Mouse (Mus musculus): ENCODE results near the gene Frem3.

Frem3 gene

GRCm38 (mm10) chr8:80610549-80611440, at the start of gene Frem3:
TSS of gene Frem3 (plus strand) at chr8:80611080.
- peak; percentile 31 for DNase-seq (ENCODE audit: low spot score)

DNA sequence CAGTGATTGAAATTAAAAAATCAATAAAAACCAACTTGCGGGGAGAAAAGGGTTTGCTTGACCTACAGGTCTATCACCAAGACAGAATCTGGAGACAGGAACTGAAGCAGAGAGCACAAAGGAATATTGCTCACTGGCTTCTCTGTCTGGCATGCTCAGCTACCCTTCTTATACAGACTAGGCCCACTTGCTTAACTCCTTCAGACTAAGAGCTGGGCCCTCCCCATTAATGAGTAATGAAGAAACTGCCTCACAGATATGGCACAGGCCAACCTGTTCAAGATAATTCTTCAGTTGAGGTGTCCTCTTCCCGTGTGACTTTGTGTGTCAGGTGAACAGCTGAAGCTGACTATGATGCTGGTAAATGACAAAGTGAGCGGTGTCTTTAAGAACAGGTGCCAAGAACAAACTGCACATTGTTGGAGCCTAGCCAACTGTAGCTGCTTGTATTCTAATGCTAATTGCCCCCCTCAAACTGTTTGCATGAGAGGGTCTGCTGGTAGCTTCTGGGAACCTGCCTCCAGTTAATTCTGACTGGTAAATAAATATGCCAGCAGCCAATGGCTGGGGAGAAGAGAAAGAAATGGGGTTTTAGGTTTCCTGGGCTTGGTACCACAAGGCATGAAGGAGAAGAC, 46.6 kb upstream of the Frem3 start:
- DNase-seq (ENCODE audit: low spot score) = no peak

DNA sequence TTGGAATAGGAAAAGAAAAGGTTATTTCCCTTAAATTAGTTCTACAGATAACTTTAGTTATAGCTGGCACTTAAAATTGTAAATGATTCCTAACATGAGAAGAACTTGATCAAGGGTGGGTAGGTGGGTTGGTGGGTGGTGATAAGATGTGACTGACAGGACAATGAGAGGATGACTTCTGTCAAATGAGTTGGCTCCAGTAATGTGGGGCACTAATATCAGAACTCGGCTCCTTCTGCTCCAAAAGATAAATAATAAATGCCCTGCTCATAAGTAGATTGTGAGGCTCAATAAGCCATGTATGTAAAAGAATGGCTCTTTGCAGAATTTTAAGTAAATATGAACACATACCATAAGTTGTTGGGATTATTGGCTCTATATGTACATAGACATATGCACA, 43.4 kb upstream of the Frem3 start:
- DNase-seq (ENCODE audit: low spot score) = no peak

GRCm38 (mm10) chr8:80568243-80568995, 42.5 kb upstream of the Frem3 start:
- DNase-seq (ENCODE audit: low spot score) = peak; percentile 13

- DNase-seq (ENCODE audit: low spot score) = peak; percentile 35
Observed at GRCm38 (mm10) chr8:80572417-80573061, 38.3 kb upstream of the Frem3 start.

GRCm38 (mm10) chr8:80577126-80577525, 33.8 kb upstream of the Frem3 start:
- no peak for DNase-seq (ENCODE audit: low spot score)

DNA sequence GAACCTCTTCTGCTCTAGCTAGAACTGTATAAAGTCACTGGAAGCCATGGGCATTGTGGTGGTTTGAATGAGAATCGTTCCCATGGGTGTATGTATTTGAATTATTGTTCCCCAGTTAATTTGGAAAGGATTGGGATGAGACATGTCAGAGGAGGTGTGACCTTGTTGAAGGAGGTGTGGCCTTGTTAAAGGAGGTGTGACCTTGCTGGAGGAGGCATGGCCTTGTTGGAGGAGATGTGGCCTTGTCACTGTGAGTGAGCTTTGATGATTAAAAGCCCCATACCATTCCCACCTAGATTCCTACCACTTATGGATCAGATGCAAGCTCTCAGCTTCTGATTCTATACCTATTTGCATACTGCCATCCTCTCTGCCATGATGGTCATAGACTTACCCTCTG, 31.8 kb upstream of the Frem3 start:
- no peak for DNase-seq (ENCODE audit: low spot score)

- no peak for DNase-seq (ENCODE audit: low spot score)
Observed at GRCm38 (mm10) chr8:80592626-80593025, 18.3 kb upstream of the Frem3 start.

DNA sequence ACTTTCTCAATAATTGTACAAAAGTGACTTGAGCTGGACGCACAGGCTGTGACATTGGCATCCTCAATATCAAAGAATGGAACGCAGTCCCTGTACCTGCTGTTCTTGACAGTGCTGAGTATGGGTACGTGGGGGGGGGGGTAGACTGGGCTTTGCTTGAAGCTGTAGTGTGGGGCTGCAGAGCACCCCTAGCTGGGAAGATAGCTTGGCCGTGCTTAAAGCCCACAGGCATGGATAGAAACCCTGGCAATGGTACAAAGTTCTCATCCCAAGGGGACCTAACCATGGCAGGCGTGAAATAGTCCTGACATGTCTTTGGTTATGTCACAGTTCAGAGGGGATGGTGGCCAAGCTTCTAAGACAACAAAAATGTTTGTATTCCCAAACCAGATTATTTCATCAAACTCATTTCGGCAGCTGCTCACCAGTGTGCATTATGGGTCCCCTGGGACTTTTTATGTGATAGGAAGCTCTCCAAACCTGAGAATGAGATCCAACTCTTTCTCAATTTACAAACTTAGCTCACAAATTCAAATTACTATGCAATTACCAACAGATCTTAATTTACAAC, 10.2 kb upstream of the Frem3 start:
- DNase-seq (ENCODE audit: low spot score) = no peak

DNA sequence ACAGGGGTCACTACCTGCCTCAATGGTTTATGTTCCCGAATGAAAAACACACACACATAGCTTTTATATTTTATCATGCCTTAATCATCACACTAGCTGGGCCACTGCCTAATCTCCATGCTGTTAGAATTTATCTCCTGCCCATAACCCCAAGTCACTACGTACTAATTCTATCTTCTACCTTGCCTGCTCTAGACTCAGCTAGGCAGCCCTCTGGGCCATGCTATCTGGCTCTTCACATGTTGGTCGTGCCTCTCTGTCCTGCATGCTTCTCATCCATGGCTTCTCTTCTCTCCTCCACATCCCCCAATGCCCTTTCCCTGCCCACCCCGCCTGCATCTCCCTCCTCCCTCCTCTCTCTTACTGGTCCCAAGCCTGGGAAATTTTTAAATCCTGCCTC, 9.0 kb upstream of the Frem3 start:
- no peak for DNase-seq (ENCODE audit: low spot score)

- no peak for DNase-seq (ENCODE audit: low spot score)
Observed at GRCm38 (mm10) chr8:80607082-80607481, 3.8 kb upstream of the Frem3 start.

DNA sequence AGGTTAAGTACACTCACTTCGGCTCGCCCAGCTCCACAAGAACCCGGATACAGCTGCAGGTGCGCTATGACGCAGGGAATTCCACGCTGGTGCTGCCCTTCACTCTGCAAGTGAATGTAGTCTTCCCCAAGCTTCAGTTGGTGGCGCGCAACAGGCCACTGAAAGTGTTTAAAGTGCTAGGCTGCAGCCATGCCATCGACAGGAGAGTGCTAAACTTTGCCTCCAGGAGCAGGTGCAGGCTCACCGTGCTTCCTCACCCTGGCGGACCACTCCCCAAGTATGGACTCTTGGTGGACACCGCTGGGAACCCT, 516 bp downstream of the Frem3 start:
- DNase-seq (ENCODE audit: low spot score) = no peak

GRCm38 (mm10) chr8:80619787-80620186, 8.9 kb downstream of the Frem3 start:
- peak; percentile 32 for DNase-seq (ENCODE audit: low spot score)

DNA sequence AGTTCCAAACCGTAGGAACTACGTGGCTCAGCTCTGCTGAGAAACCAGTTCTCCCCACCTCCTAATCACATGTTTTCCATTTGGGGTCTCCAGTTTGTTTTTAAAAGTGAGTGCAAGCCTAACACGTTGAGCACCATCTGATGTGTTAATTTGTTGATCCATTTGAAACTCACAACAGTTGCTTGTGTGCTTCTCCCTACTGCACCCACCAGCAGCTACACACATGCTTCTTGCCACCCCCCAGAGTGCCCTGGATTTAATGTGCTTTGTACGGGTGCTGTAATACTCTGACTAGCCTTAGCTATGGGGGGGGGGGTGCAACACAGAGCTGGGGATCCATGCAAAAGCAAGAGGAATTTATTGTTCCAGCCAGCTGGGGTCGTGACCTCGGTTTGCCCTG, 36.5 kb downstream of the Frem3 start:
- DNase-seq (ENCODE audit: low spot score) = no peak

DNA sequence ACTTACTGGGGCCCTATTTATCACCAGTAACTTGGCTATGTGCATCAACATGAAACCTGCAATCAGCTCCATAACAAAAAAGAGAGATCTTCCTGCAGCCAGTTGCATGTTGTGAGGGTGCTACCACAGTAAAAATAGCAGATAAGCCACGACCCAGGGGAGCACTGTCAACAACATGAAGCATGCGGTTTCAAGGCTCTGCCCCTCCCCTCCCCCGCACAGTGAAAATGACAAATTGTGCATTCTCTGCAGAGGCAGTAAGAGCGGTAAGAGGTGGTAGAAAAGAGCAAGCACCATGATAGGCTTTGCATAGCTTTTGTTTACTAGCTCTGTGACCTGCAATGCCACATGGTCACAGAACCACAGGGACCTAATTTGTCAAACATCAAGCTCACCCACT, 46.8 kb downstream of the Frem3 start:
- DNase-seq (ENCODE audit: low spot score) = peak; percentile 12

GRCm38 (mm10) chr8:80661055-80661454, 50.2 kb downstream of the Frem3 start:
- no peak for DNase-seq (ENCODE audit: low spot score)

GRCm38 (mm10) chr8:80663476-80663875, 52.6 kb downstream of the Frem3 start:
- DNase-seq (ENCODE audit: low spot score) = no peak

- no peak for DNase-seq (ENCODE audit: low spot score)
Observed at GRCm38 (mm10) chr8:80669277-80669901, 58.5 kb downstream of the Frem3 start.

DNA sequence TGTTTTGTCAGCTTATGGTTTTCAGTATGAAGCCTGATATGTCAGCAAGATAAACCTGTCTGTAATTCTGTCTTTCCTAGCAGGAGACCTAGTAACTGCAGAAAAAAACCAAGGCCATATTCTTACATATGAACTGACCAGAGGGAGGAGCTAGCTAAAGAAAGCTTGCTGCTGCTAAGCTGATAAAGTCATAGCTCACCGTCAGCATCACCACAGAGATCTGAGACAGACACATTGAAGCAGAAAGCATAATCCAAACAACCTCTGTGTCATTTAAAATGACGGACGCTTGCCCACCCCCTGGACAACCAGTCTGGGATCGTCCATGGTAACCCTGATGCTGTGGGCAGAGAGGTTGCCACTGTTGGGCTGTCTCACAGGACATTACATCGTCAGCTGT, 71.7 kb downstream of the Frem3 start:
- no peak for DNase-seq (ENCODE audit: low spot score)

GRCm38 (mm10) chr8:80683756-80684335, 73.0 kb downstream of the Frem3 start:
- DNase-seq (ENCODE audit: low spot score) = no peak

GRCm38 (mm10) chr8:80688141-80688540, 77.3 kb downstream of the Frem3 start:
- peak; percentile 68 for DNase-seq (ENCODE audit: low spot score)

Measured in embryo, embryonic 10.5 days (tissue).